Mouse (Mus musculus) E14TG2a.4 (cell line): ENCODE data around the gene Ube2e1.
"Not testable (repeated sequence)": the region's sequence is repeated elsewhere in the genome, so short reads cannot be mapped to it uniquely, and the experiment has no call there.

Experiments
- CTCF ChIP-seq: conservative IDR thresholded peaks from 2 replicates; pipeline ENCODE4 v1.5.1; 2014; ENCODE audit warnings: low read length
- NANOG ChIP-seq: IDR thresholded peaks from 2 replicates; pipeline ENCODE4 v1.6.1; 2014; ENCODE audit warnings: borderline replicate concordance, low read length, mixed read lengths

- not testable (repeated sequence) for TF ChIP-seq CTCF, NANOG
Measured at GRCm38 (mm10) chr14:18236496-18237235, 95.0 kb downstream of the Ube2e1 start.
